Mouse (Mus musculus) T-helper 2 cell (primary cell): Measurements from ENCODE around the gene Ms4a2.

Experiments
- in situ Hi-C: fragments of 300-600 bp; cut with MboI, MseI; formaldehyde crosslinking; loops from one replicate; pipeline ENCODE4 v1.15.1; 2025; ENCODE audit warnings: high pct_unique_total_duplicates

Ms4a2 gene

DNA sequence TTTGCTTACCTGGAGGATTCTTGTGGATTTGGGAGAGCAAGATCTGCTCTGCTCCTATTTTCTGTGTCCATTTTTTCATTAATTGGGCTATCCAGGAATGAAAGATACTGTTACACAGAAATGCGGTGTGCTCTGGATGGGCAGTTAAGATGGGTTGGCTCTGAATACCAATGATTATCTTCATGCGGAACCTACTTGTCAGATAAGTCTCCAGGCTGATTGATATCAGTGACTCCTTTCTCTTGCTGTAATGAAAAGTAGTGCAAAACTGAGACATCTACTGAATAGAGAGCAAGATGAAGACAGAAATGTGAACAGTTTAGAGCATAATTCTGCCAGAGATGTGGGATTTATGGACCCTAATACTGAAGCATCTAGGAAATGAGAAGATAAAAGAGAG is at the start of gene Ms4a2:
Gene Ms4a2, minus strand, starts transcription at position 169 of the 400 bp plus-strand sequence.
- in situ Hi-C loops = no loop called here

DNA sequence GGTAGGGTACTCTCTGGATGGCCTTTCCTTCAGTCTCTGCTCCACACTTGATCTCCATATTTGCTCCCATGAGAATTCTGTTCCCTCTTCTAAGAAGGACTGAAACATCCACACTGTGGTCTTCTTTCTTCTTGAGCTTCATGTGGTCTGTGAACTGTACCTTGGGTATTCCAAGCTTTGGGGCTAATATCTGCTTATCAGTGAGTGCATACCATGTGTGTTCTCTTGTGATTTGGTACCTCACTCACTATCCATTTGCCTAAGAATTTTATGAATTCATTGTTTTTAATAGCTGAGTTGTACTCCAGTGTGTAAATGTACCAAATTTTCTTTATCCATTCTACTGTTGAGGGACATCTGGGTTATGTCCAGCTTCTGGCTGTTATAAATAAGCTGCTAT is 38.0 kb upstream of the Ms4a2 start:
- in situ Hi-C loops = no loop called here

DNA sequence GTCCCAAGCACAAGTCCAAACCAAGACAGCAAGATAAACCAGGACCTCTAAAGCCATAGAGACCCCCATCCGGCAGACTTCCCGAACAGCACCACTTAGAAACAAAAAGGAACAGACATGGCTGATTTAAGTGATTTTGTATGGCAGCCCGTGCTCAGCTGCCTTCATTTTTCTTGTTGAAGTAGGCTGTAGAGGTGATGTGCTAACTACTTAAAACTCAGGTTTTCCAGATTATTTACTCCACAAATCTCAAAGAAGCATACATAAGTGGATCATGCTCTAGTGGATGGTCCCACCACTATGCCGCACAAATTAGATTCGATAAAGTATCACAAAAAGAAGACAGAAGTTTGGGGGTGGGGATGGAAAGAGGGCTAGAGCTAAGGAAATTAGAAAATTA is 36.9 kb upstream of the Ms4a2 start, which contains the start of gene Oosp2:
Gene Oosp2, minus strand, starts transcription at position 101 of the 400 bp plus-strand sequence.
- in situ Hi-C loops = no loop called here

DNA sequence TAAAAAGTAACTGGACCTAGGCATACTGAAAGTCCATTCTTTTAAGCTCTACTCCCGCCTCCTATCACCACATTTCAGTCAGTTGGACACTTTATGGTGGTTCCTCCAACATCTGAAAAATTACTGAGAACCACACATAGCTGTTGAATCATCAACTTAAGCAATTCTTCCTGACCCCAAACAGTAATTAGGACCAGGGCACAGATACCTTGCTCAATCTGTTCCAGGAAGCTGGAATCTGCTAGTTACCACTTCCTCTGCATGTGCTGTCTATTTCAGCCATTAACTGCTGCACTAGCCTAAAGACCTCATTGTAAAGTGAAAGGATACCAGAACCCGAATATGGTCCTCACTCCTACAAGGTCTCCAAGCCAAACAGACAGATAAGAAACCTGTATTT is 35.6 kb upstream of the Ms4a2 start:
- in situ Hi-C loops = no loop called here

DNA sequence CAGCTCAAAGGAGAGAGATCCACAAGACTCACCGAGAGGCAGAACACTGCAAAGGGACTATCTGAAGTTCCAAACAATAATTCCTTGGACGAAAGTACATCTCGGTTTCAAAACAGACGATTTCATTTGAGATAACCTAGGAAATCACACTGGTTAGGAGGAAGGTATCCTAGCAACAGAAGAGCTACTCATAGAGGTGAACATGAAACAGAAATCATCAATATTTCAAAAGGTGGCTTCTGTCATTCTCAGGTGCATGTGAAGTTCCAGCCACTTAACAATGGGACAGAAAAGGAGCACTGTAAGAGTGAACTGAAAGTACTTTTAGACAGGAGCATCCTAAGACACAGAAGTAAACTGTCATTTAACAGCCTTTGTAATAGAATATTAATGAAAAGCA is 26.0 kb upstream of the Ms4a2 start:
- in situ Hi-C loops = no loop called here

DNA sequence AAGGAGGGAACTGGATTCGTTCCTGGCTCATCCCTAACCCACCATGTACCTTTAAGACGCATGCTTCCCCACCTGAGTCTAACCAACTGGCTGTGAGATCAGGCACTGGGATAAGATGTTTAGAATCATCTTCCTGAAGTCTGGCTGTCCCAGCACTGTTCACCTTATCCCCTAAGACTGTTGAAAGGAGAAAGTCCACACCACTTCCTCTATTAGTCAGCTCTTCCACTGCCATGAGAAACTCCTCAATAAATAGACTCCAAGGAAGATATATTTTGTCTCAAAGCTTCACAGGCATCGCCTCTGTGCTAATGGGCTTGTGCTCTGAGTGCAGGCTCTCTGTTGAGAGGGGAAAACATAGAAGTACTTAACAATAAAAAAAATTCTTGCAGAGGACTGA is 22.6 kb upstream of the Ms4a2 start:
- in situ Hi-C loops = no loop called here

DNA sequence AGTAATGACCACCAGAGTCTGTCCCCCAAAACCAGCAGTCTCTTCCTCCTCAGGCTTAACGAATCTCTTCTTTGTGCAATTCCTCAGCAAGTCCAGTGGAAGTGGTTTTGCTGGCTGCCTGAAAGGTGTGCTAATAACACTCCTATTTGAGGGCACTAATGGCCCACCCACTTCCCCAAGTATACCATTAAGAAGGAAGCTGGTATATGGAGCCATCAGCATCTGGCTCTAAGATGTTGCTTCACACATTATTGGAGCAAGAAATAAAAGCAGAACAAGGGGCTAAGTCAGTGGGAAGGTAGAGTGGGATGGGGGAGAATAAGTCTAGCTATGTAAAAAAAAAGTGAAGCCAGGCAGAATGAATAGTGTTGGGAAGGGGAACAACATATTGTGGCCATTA is 17.2 kb upstream of the Ms4a2 start, which contains the start of gene Ms4a3:
Gene Ms4a3, minus strand, starts transcription at position 120 of the 400 bp plus-strand sequence.
- in situ Hi-C loops = no loop called here

DNA sequence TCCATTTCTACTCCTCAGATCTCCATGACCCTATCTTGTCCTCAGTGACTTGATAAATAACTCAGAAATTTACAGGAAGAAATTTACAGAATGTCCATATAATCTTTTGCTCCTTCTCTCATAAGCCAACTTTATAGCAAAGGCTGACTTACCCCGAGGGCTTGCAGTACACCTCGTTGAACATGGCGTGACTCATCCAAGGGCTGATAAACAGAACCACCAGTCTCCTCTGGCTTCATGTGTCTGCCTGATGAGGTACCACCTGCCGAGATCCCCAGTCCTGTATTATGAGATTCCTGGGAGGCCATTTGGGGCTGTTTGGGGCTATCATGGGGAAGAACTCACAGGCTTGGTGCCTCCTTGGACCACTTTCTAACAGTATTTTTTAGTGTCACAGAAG is 15.5 kb upstream of the Ms4a2 start:
- in situ Hi-C loops = no loop called here

DNA sequence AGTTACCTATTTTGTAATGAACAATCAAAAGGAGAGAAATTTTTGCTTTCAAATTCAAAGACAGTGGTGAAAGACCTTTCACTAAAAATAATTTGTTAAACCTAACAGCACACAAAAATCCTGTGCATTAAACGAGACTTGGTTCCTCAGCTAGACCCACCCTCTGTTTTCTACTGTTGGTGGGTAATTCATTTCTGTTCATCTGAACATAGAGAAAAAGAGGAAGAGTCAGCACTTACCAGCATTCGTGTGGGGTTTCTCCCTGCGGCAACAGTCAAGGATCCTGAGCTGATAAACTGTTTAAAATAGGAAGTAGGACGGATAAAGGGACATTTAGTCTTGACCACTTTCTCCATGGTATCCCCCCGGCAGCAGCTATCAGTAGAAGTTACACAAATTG is 12.1 kb upstream of the Ms4a2 start:
- in situ Hi-C loops = no loop called here

DNA sequence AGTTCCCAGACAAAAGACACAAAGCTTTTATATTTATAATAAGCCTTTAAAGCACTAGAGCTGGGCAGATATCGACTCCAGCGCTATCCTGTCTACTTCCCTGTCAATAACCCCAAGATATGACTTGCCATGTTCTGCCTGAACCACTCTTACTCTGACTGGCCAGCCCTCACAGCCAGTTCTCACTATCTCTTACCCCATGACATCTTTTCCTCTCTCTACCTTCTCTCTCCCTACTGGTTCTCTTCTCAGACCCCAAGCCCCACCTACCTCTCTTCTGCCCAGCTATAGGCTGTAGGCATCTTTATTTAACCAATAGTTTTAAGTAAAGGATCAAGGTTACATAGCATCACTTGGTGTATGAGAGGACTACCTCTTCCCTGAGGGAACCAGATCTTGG is 10.8 kb upstream of the Ms4a2 start:
- in situ Hi-C loops = no loop called here

DNA sequence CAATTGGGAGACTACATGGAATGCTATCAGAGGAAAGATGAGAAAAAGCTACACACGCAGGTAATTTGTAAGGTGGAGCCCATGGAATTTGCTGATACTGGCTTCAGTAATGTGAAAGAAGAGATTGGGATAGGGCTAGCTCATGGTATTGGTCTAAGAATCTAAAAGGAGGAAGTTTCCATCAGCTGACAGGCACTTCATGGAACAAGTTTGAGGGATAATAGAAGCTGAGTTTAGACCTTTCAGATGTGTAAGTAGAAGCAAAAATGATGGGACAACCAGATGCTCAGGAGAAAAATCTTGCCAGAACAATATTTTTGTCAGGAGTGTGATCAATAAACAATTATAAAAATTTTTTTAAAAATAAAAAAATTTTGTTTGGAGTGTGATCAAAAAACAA is 10.2 kb upstream of the Ms4a2 start:
- in situ Hi-C loops = no loop called here

DNA sequence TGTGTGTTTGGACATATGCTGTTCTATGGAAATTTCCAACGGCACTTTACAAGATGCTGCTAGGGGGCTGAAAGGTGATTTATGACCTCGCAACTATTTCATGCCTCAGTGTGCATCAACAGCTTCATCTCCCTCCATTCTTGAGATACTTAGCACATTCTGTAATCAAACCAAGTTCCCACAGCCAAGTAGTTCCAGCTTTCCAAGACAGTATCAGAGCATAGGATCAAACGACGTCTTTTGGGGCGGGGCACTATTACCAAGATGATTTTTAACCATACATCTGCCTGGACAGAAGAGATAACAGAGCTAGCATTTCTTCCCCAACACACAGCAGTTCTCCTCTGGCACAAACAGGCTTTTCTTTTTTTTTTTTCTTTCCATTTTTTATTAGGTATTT is 1.7 kb upstream of the Ms4a2 start:
- in situ Hi-C loops = no loop called here

DNA sequence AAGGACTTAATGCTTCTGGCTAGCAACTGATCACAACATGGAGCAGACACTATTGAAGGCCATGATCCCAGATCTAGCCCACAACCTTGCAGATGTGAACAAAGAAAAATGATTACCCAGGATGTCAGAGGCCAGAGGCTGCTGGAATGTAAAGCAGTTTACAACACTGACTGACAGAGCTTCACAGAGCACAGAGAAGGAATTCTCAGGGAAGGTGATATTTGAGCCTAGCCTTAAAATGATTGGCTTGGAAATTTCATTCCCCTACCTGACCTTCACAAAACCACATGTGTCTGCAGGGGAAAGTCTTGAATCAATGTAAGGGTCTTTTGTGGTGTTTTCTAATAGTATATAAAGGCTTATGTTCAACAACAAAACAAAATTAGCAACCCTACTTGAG is 1.3 kb upstream of the Ms4a2 start:
- in situ Hi-C loops = no loop called here

DNA sequence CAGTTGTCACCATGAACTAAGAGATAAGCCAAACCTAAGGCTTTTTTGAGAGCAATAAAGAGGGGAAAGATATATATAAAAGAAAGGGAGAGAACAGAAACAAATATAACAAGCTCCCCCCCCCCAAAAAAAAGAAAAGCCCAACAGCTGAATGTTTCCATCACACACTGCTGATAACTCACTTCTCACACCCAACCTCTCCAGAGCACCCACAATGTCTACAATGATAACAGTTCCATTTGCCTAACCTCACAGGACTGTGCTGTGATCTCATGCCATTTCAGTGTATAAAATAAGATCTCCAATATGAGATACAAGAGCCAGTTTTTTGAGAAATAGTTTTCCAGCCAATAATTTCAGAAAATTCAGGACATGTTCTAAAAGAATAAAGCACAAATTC is 5.5 kb downstream of the Ms4a2 start:
- in situ Hi-C loops = no loop called here

DNA sequence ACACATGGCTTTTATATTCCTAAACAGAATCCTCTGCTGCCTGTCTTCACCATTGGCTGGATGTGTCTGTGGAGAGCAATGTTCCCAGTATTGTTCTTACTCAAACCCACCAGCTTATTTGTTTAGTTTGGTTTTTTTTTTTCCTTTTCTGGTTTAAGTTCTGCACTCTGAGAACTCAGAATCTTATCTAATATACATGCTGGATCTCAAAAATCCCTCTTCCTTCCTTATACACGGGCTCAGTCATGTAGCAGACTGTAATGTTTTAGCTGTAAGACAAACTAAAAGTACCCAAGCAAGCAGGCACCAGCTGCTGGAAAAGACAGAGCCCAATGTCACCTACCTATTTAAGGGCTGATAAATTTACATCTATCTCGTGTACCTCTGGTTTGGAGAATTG is 8.7 kb downstream of the Ms4a2 start:
- in situ Hi-C loops = no loop called here

DNA sequence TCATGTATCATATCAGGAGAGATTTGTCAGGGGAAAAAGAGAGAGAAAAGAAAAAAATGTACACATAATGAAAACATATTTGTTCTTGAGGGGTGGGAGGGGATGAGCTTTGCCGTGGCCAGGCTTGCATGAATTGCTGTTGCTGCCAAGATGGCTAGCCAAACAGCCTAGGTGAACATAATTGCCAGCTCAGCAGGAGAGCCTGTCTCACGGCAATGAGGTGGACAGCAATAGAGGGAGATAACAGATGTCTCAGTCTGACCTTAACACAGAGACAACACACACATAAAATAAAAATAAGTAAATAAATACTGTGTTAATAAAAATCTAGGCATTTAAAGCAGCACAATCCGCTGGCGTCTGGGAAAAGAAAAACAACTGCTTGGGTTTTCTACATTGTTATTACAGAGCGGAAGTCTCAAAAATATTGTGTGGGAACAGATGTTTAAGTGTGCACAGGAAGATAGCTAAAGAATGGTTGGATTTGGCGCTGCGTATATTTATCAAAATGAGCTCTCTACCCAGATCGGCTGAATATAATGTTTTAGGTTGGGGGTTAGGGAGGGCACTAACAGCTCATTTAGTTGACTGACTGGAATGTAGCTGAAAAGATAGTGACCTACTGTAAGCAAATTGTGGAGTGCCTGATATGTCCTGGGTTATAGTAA is 9.6 kb downstream of the Ms4a2 start:
- in situ Hi-C loops = no loop called here

DNA sequence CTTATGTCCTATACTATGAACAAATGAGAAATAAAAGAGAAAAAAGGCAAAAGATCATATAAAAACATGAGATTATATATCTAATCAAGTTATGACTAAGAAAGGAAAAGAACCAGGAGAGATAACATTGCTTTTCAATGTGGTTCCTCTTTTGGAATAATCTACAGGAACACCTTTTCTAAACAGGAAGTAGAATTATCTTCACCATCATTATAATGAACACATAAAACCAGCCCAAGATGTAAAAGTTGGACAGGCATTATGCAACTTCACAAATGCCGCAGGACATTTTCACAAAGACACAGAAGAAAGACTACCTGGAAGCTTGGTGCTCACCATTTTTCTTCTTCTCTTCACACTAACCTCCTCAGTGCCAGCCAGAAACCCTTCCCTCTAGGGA is 10.4 kb downstream of the Ms4a2 start:
- in situ Hi-C loops = no loop called here

DNA sequence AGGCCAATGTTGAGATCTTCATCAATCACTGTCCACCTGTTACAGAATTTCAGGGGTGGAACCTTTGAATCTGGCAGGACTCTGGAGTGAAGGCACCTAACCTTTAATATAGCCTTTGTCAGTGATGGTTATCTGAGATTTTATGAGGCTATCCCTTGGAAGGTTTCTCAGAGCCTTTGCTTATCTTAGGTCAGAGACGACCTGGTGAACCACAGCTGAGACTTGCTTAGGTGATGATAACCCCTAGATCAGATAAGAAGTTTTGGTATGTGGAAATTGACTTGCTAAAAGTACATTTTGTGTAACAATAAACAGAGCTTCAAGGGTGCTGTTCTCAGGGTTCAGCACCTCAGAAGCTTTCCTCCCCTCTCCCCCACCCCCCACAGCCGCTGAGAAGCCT is 11.2 kb downstream of the Ms4a2 start:
- in situ Hi-C loops = no loop called here

DNA sequence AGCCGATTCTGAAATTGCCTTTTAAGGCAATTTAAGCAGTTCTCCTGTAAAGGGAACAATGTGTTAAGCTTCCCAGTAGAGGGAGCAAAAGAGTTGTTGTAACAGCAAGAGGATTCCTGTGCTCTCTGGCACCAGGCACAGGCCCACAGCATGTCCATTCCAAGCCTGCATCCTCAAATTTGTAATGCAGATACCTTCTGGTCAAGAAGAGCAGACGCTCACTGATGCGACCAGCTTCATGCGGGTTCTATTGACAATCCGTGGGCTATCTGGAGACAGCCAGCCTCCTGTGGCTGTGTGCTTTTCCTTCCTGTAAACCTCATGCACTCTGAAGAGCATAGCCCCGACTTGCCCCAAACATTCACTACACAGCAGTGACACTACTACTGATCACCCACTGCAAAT is 12.0 kb downstream of the Ms4a2 start:
- in situ Hi-C loops = no loop called here

DNA sequence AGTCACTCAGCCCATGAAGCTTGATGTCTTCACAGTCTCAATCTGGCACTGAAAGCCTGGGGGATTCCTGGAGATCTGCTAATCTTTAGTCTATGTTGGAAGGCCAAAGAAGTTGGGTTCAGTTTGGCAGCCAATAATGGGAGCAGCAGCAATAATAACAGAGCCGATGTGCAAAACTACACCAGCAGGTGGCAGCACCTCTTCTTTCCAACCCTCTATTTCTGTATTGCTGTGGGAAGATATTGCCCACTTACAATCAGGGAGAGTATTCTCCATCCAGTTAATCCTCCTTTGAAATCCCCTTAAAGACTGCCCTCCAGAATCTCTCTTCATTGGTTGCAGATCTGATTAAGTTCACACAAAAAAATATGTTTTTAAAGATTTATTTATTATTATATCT is 15.3 kb downstream of the Ms4a2 start:
- in situ Hi-C loops = loop anchor here (5.0 kb wide), 2 partner anchors 159 to 256 kb away; no protein-coding TSS in a partner anchor

DNA sequence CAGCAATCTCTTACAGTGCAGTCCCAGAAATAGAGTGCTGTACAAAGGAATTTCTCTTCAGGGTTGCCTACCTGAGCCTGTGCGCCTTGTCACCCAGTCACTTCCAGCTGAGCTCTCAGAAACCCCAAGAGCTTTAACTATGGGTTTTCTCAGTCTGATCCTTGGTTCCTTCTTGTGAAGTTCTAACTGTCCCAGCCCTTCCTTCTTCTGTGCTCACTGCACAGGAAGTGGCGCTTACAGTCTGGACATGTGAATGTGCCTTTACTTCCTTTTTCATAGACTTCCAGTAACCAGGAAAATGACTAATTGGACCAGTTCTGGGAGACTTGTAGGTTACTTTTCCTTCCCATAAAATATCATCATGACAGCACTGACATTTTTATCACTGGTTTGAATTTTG is 18.9 kb downstream of the Ms4a2 start, which contains the start of gene Ms4a6d:
Gene Ms4a6d, minus strand, starts transcription at position 247 of the 400 bp plus-strand sequence.
- in situ Hi-C loops = loop anchor here (5.0 kb wide), 2 partner anchors 163 to 252 kb away; no protein-coding TSS in a partner anchor

DNA sequence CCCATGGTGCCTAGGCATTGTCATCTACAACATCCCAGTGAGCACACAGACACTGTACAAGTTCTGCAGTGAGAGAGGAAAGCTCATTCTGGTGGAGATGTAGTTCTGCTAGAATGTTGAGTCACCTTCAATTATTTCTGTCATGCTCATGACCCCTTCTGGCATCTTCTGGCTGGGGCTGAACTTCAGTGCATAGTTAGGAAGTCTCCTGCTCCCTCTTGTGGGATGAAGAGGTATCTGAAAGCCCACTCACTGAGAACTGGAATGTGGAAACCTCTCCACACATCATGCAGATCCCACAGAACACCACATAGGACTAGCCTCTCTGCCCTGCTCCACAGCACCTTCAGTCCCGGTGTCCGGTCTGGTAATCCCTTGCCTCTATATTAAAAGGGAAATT is 21.5 kb downstream of the Ms4a2 start:
- in situ Hi-C loops = no loop called here

DNA sequence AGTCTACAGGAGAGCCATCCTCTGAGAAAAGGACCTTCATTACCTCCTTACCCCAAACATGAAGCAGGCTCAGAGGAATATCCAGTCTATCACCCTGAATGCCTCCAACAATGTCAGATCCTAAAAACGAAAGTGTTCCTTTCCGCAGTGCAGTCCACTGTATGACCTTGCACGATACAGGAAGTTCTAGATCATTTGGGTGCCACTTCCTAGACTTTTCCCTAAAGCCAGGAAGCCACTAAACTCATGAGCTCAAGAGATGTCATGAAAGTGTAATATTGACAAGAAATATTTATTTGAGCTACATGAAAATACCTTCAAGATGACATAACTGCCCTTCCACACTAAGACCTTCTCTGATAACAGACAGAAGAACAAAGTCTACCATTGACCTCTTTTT is 22.2 kb downstream of the Ms4a2 start:
- in situ Hi-C loops = no loop called here

DNA sequence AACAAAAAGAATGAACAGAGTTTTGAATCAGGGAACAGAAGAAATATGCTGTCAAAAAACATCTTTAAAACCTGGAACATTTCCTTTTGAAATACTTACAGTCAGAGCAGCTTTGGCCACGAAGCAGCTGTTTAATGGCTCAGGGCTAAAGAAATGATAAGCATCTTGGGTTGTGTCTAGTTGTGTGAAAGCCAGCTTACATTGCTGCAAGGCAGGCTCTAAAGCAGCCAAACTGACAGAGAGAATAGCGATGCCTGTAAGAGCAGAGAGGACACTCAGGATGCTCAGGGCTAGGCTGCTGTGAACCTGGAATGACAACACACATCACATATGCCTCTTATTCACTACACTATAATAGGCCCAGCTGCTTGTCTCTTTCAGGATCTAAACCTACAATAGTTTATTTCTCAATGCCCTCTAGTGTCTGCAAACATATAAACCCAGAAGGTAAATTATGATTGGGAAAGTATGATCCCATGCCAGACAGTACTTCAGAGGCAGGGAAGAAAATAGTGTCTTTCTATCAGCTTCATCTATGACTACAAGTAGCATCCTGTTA is 33.5 kb downstream of the Ms4a2 start:
- in situ Hi-C loops = no loop called here
